Mouse (Mus musculus): ENCODE measurements around the gene Ttc25. TPM values are rescaled to one million over a fixed set of nuclear protein-coding genes. Genes with fewer than 3 reads are reported as not detected.
A peak's percentile ranks its signal among the peaks of the same experiment; 100 is the strongest.

Ttc25 gene
- polyA plus RNA-seq, 1 experiment from 2014 or later, result 0.45 TPM

DNA sequence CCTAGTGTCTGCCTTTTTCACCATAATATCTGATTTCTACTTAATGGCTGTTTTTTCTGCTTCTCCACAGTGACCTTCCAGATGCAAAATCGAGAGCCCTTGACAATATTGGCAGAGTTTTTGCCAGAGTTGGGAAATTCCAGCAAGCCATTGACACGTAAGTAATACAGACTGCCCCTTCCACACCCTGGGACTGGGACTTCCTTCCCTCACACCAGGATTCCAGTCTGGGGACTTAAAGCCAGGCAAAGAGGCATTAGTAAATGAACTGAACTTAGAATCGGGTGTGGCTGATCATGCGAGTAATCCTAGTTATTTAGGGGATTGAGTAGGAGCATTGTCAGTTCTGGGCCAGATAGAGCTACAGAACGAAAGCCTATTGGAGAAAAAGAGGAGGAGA lies 16.3 kb downstream of the Ttc25 start:
- H3K27me3 ChIP-seq (replicated peaks; ENCODE audit: control insufficient read depth, insufficient read depth, low read length), result no peaks in the 10 kb centered on the region
- no peaks in the 10 kb centered on the region for H3K4me1 ChIP-seq (ENCODE audit: control insufficient read depth, insufficient read depth, low read length)
- H3K9ac ChIP-seq (ENCODE audit: low read depth, low read length), result no peak overlapping the region
- ATAC-seq, result no peak
- WGBS, result 70% methylated on average over 5 of the region's 5 CpGs
- H3K4me2 ChIP-seq (ENCODE audit: low read depth, low read length), result no peak overlapping the region
- H3K4me3 ChIP-seq (ENCODE audit: low read length), result no peak overlapping the region
- H3K9me3 ChIP-seq (ENCODE audit: control insufficient read depth, low read length), result no peaks in the 10 kb centered on the region
- no peak overlapping the region for H3K27ac ChIP-seq (ENCODE audit: low read length)
- H3K36me3 ChIP-seq (ENCODE audit: control insufficient read depth, insufficient read depth, low read length), result no peaks in the 10 kb centered on the region

DNA sequence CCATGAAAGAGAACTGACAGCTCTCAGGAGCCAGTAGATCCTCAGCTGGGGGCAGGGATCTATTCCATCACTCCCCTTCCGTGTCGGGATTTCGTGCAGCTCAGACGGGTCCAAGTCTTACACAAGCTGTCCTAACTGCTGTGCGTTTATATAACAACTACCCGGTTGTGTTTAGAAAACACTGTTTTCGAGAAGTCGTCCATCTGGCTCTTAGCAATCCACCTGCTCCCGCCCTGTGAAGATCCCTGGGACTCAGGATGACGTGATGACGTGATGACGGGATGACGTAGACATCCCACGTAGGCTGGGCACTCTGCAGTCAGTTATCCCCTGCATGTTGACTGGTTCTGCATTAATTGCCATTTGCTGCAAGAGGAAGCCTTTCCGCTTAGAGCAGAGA lies 18.9 kb downstream of the Ttc25 start:
- Histone ChIP-seq H3K9ac (ENCODE audit: low read depth, low read length) (no peak overlapping the region), H3K27me3 (replicated peaks; ENCODE audit: control insufficient read depth, insufficient read depth, low read length) (no peaks in the 10 kb centered on the region), H3K9me3 (ENCODE audit: control insufficient read depth, low read length) (no peaks in the 10 kb centered on the region), H3K4me2 (ENCODE audit: low read depth, low read length) (no peak overlapping the region), H3K4me1 (ENCODE audit: control insufficient read depth, insufficient read depth, low read length) (no peaks in the 10 kb centered on the region), H3K27ac (ENCODE audit: low read length) (no peak overlapping the region), H3K4me3 (ENCODE audit: low read length) (no peak overlapping the region), H3K36me3 (ENCODE audit: control insufficient read depth, insufficient read depth, low read length) (no peaks in the 10 kb centered on the region)
- ATAC-seq, result no peak
- 59% methylated on average over 15 of the region's 15 CpGs for WGBS

DNA sequence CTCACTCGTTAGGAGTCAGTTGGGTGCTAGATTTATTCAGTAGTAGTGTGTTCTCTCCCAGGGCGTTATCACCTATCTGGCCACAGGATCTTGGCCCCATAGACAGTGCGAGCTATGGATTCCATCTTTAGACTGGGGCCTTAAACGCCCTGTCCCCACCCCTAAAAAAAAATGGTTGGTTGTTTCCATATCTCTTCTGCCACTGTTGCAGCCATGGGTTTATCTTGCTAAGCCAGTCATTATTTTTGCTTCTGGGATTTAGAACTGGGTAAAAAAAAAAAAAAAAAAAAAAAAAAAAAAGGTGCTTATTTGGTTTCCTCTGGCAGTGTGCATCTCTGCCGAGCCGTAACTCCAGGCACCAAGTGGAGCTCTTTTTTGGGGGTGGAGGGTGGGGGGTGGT lies 19.3 kb downstream of the Ttc25 start:
- H3K27me3 ChIP-seq (replicated peaks; ENCODE audit: control insufficient read depth, insufficient read depth, low read length), result no peaks in the 10 kb centered on the region
- no peaks in the 10 kb centered on the region for H3K36me3 ChIP-seq (ENCODE audit: control insufficient read depth, insufficient read depth, low read length)
- 86% methylated on average over 6 of the region's 6 CpGs for WGBS
- no peak overlapping the region for H3K27ac ChIP-seq (ENCODE audit: low read length)
- no peak overlapping the region for H3K9ac ChIP-seq (ENCODE audit: low read depth, low read length)
- no peaks in the 10 kb centered on the region for H3K9me3 ChIP-seq (ENCODE audit: control insufficient read depth, low read length)
- ATAC-seq, result no peak
- H3K4me3 ChIP-seq (ENCODE audit: low read length), result no peak overlapping the region
- no peak overlapping the region for H3K4me2 ChIP-seq (ENCODE audit: low read depth, low read length)
- H3K4me1 ChIP-seq (ENCODE audit: control insufficient read depth, insufficient read depth, low read length), result no peaks in the 10 kb centered on the region

DNA sequence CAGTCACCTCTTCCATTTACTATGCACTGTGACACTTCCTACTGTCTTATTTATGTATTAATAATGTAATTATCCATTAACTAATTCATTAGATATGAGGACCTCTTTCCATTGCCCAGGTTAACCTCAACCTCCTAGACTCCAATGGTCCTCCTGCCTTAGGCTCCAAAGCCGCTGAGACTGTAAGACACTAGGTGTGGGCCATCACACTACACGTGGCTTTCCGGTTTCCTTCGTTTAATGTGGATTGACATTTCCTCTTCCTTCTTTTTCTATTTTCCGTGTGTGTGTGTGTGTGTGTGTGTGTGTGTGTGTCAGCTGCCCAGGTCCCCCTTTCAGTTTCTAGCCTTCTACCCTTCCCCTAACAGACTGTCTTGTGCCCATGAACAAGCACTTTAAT lies 21.8 kb downstream of the Ttc25 start:
- H3K36me3 ChIP-seq (ENCODE audit: control insufficient read depth, insufficient read depth, low read length), result no peaks in the 10 kb centered on the region
- no peaks in the 10 kb centered on the region for H3K9me3 ChIP-seq (ENCODE audit: control insufficient read depth, low read length)
- no peaks in the 10 kb centered on the region; the same call in 1 of the 2 replicates for H3K27me3 ChIP-seq (replicated peaks; ENCODE audit: control insufficient read depth, insufficient read depth, low read length)
- no peak overlapping the region for H3K4me3 ChIP-seq (ENCODE audit: low read length)
- H3K4me2 ChIP-seq (ENCODE audit: low read depth, low read length), result no peak overlapping the region
- H3K4me1 ChIP-seq (ENCODE audit: control insufficient read depth, insufficient read depth, low read length), result peaks cover 8% of the 10 kb centered on the region
- H3K9ac ChIP-seq (ENCODE audit: low read depth, low read length), result no peak overlapping the region
- 78% methylated on average over 5 of the region's 5 CpGs for WGBS
- H3K27ac ChIP-seq (ENCODE audit: low read length), result no peak overlapping the region
- no peak for ATAC-seq

DNA sequence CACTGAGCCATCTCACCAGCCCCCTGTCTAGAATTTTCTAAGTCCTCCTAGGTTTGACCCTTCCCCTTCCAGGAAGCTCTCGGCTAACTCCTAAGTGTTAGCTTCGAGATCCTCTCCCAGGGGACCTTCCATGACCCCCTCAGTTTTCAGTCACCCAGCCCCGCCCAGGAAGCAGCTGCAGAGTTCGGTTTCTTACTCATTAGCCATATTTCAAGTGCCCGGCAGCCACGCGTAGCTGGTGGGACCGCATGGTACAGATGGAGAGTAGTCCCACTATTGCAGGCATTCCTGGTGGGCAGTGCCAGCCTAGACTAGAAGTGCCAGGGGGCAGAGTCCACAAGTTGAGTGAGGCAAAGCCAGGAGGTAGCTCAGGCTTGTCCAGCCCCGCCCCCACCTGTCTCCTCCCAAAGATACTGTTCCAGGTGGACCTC lies 22.4 kb downstream of the Ttc25 start:
- no peak overlapping the region for H3K4me3 ChIP-seq (ENCODE audit: low read length)
- no peak overlapping the region for H3K4me2 ChIP-seq (ENCODE audit: low read depth, low read length)
- no peaks in the 10 kb centered on the region; the same call in 1 of the 2 replicates for H3K27me3 ChIP-seq (replicated peaks; ENCODE audit: control insufficient read depth, insufficient read depth, low read length)
- H3K27ac ChIP-seq (ENCODE audit: low read length), result no peak overlapping the region
- ATAC-seq, result no peak
- 46% methylated on average over 9 of the region's 9 CpGs for WGBS
- H3K9ac ChIP-seq (ENCODE audit: low read depth, low read length), result no peak overlapping the region
- H3K4me1 ChIP-seq (ENCODE audit: control insufficient read depth, insufficient read depth, low read length), result peaks cover 8% of the 10 kb centered on the region
- no peaks in the 10 kb centered on the region for H3K36me3 ChIP-seq (ENCODE audit: control insufficient read depth, insufficient read depth, low read length)
- no peaks in the 10 kb centered on the region for H3K9me3 ChIP-seq (ENCODE audit: control insufficient read depth, low read length)

DNA sequence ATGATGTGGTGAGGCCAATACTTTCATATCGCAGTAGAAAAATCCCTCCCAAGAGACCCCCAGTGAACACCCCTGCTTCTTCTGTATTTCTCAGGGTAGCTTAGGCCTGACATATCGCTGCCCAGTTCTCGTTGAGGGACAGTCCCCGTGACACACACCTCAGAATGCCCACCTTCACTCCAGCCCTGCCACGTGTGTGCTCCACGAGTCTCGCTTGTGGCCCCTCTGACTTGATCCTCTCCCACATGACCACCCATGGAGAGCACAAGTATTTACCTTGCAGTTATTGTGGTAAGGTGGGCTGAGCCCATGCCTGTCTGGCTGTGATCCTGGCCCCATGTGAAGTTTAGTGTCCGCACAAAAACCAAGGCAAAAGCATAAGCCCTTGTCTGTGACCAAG lies 23.3 kb downstream of the Ttc25 start:
- no peaks in the 10 kb centered on the region for H3K9me3 ChIP-seq (ENCODE audit: control insufficient read depth, low read length)
- no peaks in the 10 kb centered on the region; the same call in 1 of the 2 replicates for H3K27me3 ChIP-seq (replicated peaks; ENCODE audit: control insufficient read depth, insufficient read depth, low read length)
- H3K4me2 ChIP-seq (ENCODE audit: low read depth, low read length), result no peak overlapping the region
- peaks cover 8% of the 10 kb centered on the region for H3K4me1 ChIP-seq (ENCODE audit: control insufficient read depth, insufficient read depth, low read length)
- H3K36me3 ChIP-seq (ENCODE audit: control insufficient read depth, insufficient read depth, low read length), result no peaks in the 10 kb centered on the region
- no peak overlapping the region for H3K4me3 ChIP-seq (ENCODE audit: low read length)
- WGBS, result 88% methylated on average over 8 of the region's 8 CpGs
- no peak overlapping the region for H3K27ac ChIP-seq (ENCODE audit: low read length)
- ATAC-seq, result no peak
- no peak overlapping the region for H3K9ac ChIP-seq (ENCODE audit: low read depth, low read length)

DNA sequence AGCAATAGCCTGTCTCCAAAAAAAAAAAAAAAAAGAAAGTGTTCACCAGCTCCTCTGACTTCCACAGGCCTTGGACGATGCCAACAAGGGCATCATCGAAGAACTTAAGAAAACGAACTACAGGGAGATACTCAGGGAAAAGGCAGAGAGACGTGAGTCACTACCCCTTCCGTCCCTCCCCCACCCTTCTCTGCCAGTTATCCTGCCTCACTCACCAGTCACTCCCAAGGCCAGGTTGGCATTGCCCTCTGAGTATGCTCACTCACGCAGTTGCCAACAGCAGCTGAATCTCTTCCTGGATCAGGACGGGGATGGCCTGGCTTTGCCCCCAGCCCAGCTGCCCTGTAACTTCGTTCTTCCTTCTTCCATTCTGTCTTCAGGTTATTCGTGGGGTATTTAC lies 24.4 kb downstream of the Ttc25 start:
- no peak overlapping the region for H3K4me3 ChIP-seq (ENCODE audit: low read length)
- no peak overlapping the region for H3K4me2 ChIP-seq (ENCODE audit: low read depth, low read length)
- H3K9me3 ChIP-seq (ENCODE audit: control insufficient read depth, low read length), result no peaks in the 10 kb centered on the region
- 65% methylated on average over 9 of the region's 9 CpGs for WGBS
- H3K36me3 ChIP-seq (ENCODE audit: control insufficient read depth, insufficient read depth, low read length), result no peaks in the 10 kb centered on the region
- no peak overlapping the region for H3K9ac ChIP-seq (ENCODE audit: low read depth, low read length)
- H3K27me3 ChIP-seq (replicated peaks; ENCODE audit: control insufficient read depth, insufficient read depth, low read length), result no peaks in the 10 kb centered on the region; the same call in 1 of the 2 replicates
- ATAC-seq, result no peak
- H3K4me1 ChIP-seq (ENCODE audit: control insufficient read depth, insufficient read depth, low read length), result peaks cover 10% of the 10 kb centered on the region
- no peak overlapping the region for H3K27ac ChIP-seq (ENCODE audit: low read length)

DNA sequence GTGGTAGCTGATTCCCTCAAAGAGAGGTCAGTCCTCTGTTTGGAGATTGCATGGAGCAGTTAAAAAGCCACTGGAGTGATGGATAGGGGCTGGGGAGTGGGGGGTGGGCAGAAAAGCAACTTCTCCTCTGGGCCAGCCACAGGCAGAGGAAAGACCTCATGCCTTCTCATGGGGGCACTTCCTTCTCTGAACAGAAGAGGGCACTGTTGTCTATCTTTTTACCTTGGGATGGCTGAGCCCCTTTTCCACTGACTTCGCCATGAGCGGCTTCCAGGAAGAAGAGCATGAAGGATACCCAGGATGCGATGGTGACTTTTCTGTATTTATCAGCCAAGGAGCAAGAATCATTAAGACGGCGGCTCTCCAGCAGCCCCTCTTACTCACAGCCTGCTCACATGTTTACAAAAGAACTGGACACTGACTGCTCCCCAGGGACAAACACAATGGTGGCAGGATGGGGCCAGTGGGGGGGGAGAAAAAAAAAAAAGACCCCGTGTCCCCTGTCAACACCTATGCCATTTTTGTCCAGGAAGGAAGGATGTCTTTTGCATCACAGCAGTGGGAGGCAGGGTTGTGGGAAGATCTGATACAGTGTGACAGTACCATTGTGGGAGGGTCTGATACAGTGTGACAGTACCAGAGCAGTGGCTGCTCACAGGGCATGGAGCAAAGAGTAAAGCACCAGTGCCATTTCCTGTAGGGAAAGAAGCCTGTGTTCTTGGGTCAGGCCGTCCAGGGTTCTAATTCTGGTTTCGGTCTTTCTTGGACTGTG lies 25.2 kb downstream of the Ttc25 start:
- WGBS, result 11% methylated on average over 8 of the region's 8 CpGs

DNA sequence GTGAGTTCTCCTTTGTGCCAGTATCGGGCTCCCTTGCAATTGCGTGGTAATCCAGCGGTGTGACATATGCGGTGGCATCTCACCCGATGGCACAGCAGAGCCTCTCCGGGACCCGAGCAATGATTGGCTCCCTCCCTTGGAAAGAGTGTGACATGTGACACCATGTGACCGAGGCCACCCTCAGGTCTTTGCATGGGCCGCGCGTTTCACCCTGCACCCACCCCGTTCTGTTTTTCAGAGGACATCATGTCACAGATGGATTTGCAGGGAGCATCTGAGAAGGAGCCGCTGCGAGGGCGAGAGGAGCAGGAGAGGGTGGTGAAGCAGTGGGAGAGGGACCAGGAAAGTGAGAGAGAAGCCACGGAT lies 25.8 kb downstream of the Ttc25 start:
- Histone ChIP-seq H3K4me2 (ENCODE audit: low read depth, low read length) (peak overlapping the region; percentile 34), H3K9ac (ENCODE audit: low read depth, low read length) (peak overlapping the region; percentile 30; the same call in 1 of the 2 replicates), H3K36me3 (ENCODE audit: control insufficient read depth, insufficient read depth, low read length) (no peaks in the 10 kb centered on the region), H3K27ac (ENCODE audit: low read length) (no peak overlapping the region), H3K4me1 (ENCODE audit: control insufficient read depth, insufficient read depth, low read length) (peaks cover 10% of the 10 kb centered on the region), H3K27me3 (replicated peaks; ENCODE audit: control insufficient read depth, insufficient read depth, low read length) (no peaks in the 10 kb centered on the region; the same call in 1 of the 2 replicates), H3K9me3 (ENCODE audit: control insufficient read depth, low read length) (no peaks in the 10 kb centered on the region), H3K4me3 (ENCODE audit: low read length) (peak overlapping the region; percentile 9; the same call in 1 of the 2 replicates)
- no peak for ATAC-seq
- 6% methylated on average over 16 of the region's 16 CpGs for WGBS

More for the DNA sequence above, 25.2 kb downstream of the Ttc25 start:
- H3K9ac ChIP-seq (ENCODE audit: low read depth, low read length), result 0 out of 2 replicates have a peak overlapping the region, but pooled peaks have one; percentile 30
- ATAC-seq, result 0 out of 2 replicates have a peak, but pooled peaks have one; percentile 14
- no peaks in the 10 kb centered on the region for H3K36me3 ChIP-seq (ENCODE audit: control insufficient read depth, insufficient read depth, low read length)
- no peaks in the 10 kb centered on the region; the same call in 1 of the 2 replicates for H3K27me3 ChIP-seq (replicated peaks; ENCODE audit: control insufficient read depth, insufficient read depth, low read length)
- H3K9me3 ChIP-seq (ENCODE audit: control insufficient read depth, low read length), result no peaks in the 10 kb centered on the region
- H3K4me3 ChIP-seq (ENCODE audit: low read length), result peak overlapping the region; percentile 9; the same call in 1 of the 2 replicates
- H3K4me2 ChIP-seq (ENCODE audit: low read depth, low read length), result peak overlapping the region; percentile 34; the same call in 1 of the 2 replicates
- no peak overlapping the region for H3K27ac ChIP-seq (ENCODE audit: low read length)
- H3K4me1 ChIP-seq (ENCODE audit: control insufficient read depth, insufficient read depth, low read length), result peaks cover 10% of the 10 kb centered on the region

Data from intestine, embryonic 16.5 days (tissue).